Mouse (Mus musculus) embryo, embryonic 10 days (tissue): Measurements from ENCODE around the gene Cdkn2d.
"Not testable (repeated sequence)": the region's sequence is repeated elsewhere in the genome, so short reads cannot be mapped to it uniquely, and the experiment has no call there.

ENCODE experiments used
- DNase-seq: peaks from one replicate; pipeline ENCODE4 v3.0.0-alpha.2; 2015; ENCODE audit warnings: low spot score

Cdkn2d gene

GRCm38 (mm10) chr9:21318792-21319191 is 27.6 kb upstream of the Cdkn2d start:
- DNase-seq, result no peak

- no peak for DNase-seq
Measured at GRCm38 (mm10) chr9:21316696-21317095, 25.5 kb upstream of the Cdkn2d start.

- DNase-seq, result no peak
Measured at GRCm38 (mm10) chr9:21315421-21315820, 24.2 kb upstream of the Cdkn2d start.

GRCm38 (mm10) chr9:21314367-21315140 is 23.3 kb upstream of the Cdkn2d start:
- no peak for DNase-seq

GRCm38 (mm10) chr9:21313394-21313793 is 22.2 kb upstream of the Cdkn2d start:
- DNase-seq, result peak; percentile 90

GRCm38 (mm10) chr9:21312134-21312533 is 20.9 kb upstream of the Cdkn2d start, which contains the start of gene Ap1m2:
Ap1m2 (minus strand) TSS chr9:21312337.
- DNase-seq, result peak; percentile 45

- DNase-seq, result no peak
Measured at GRCm38 (mm10) chr9:21311695-21312094, 20.5 kb upstream of the Cdkn2d start.

GRCm38 (mm10) chr9:21309150-21309741 is 18.0 kb upstream of the Cdkn2d start:
- no peak for DNase-seq

- DNase-seq, result no peak
Measured at GRCm38 (mm10) chr9:21305065-21305464, 13.9 kb upstream of the Cdkn2d start.

- no peak for DNase-seq
Measured at GRCm38 (mm10) chr9:21299014-21299413, 7.8 kb upstream of the Cdkn2d start.

GRCm38 (mm10) chr9:21292271-21292670 is 1.1 kb upstream of the Cdkn2d start:
- no peak for DNase-seq

GRCm38 (mm10) chr9:21291868-21292267 is 661 bp upstream of the Cdkn2d start:
- DNase-seq, result not testable (repeated sequence)

- DNase-seq, result no peak
Measured at GRCm38 (mm10) chr9:21290589-21290988, 618 bp downstream of the Cdkn2d start.

GRCm38 (mm10) chr9:21289337-21289671 is 1.9 kb downstream of the Cdkn2d start:
- no peak for DNase-seq

- DNase-seq, result no peak
Measured at GRCm38 (mm10) chr9:21288404-21289336, 2.5 kb downstream of the Cdkn2d start.

GRCm38 (mm10) chr9:21287571-21288402 is 3.4 kb downstream of the Cdkn2d start, which contains the start of gene Kri1:
Kri1 (minus strand) TSS chr9:21287969.
- peak; percentile 98 for DNase-seq

- no peak for DNase-seq
Measured at GRCm38 (mm10) chr9:21286753-21287152, 4.5 kb downstream of the Cdkn2d start.

GRCm38 (mm10) chr9:21283994-21284393 is 7.2 kb downstream of the Cdkn2d start:
- no peak for DNase-seq

- DNase-seq, result no peak
Measured at GRCm38 (mm10) chr9:21283591-21283990, 7.6 kb downstream of the Cdkn2d start.

GRCm38 (mm10) chr9:21277776-21278175 is 13.4 kb downstream of the Cdkn2d start:
- DNase-seq, result no peak

- DNase-seq, result no peak
Measured at GRCm38 (mm10) chr9:21276307-21276706, 14.9 kb downstream of the Cdkn2d start.

GRCm38 (mm10) chr9:21275727-21276126 is 15.5 kb downstream of the Cdkn2d start:
- DNase-seq, result no peak
